Mouse (Mus musculus) gastrocnemius, adult 8-10 months (tissue): Measurements from ENCODE around the gene Nacc1. TPM values are rescaled to one million over a fixed set of nuclear protein-coding genes. Genes with fewer than 3 reads are reported as not detected.
A peak's percentile ranks its signal among the peaks of the same experiment; 100 is the strongest.
"Not testable (repeated sequence)": the region's sequence is repeated elsewhere in the genome, so short reads cannot be mapped to it uniquely, and the experiment has no call there.

Source experiments
- DNase-seq, 2 experiments: peaks; one replicate each; pipeline ENCODE4 v3.0.0; 2022; ENCODE audit warnings: low spot score in 2 of 2
- total RNA-seq, 4 experiments: library from RNA; stranded (reverse); gene quantifications; 2 replicates each; pipeline ENCODE4 v1.2.4; 2022

The Nacc1 gene
- total RNA-seq, 4 experiments from 2014 or later: 17.6 to 26.4 (median 20.7) TPM

- no peak for DNase-seq
These were observed 45.9 kb downstream of the Nacc1 start for GRCm38 (mm10) chr8:84641578-84642361.

- DNase-seq: no peak
These were observed 46.9 kb downstream of the Nacc1 start for GRCm38 (mm10) chr8:84640617-84641294.

GRCm38 (mm10) chr8:84640010-84640588 is 47.6 kb downstream of the Nacc1 start:
- DNase-seq: no peak

- DNase-seq: peak; percentile 94 to 96
These were observed 48.3 kb downstream of the Nacc1 start for GRCm38 (mm10) chr8:84639162-84640009.

- DNase-seq: peak in 1 of 2 experiments; percentile 32
These were observed 49.0 kb downstream of the Nacc1 start for GRCm38 (mm10) chr8:84638555-84639161.

- no peak for DNase-seq
These were observed 49.6 kb downstream of the Nacc1 start for GRCm38 (mm10) chr8:84637946-84638554.

GRCm38 (mm10) chr8:84636051-84636691 is 51.5 kb downstream of the Nacc1 start:
- no peak for DNase-seq

- no peak for DNase-seq
These were observed 52.1 kb downstream of the Nacc1 start for GRCm38 (mm10) chr8:84635397-84636050.

- peak; percentile 74 to 85 for DNase-seq
These were observed 52.8 kb downstream of the Nacc1 start for GRCm38 (mm10) chr8:84634849-84635304.

GRCm38 (mm10) chr8:84633841-84634584 is 53.6 kb downstream of the Nacc1 start:
- DNase-seq: no peak

- no peak for DNase-seq
These were observed 55.8 kb downstream of the Nacc1 start for GRCm38 (mm10) chr8:84631813-84632212.

- DNase-seq: no peak
These were observed 57.5 kb downstream of the Nacc1 start for GRCm38 (mm10) chr8:84630145-84630544.

GRCm38 (mm10) chr8:84629586-84629985 is 58.1 kb downstream of the Nacc1 start:
- DNase-seq: no peak

GRCm38 (mm10) chr8:84623425-84623824 is 64.2 kb downstream of the Nacc1 start:
- DNase-seq: not testable (repeated sequence)

GRCm38 (mm10) chr8:84621102-84621625 is 66.5 kb downstream of the Nacc1 start:
- DNase-seq: no peak
